Mouse (Mus musculus) forebrain, embryonic 11.5 days (tissue): ENCODE measurements at regions not wholly inside any gene's neighbourhood (a gene's known extent, or its start where the extent isn't known, plus 50 kb on each side); places are given as distances from the start of the nearest gene placed in this dataset.
A peak's percentile ranks its signal among the peaks of the same experiment; 100 is the strongest.
"Not testable (repeated sequence)": the region's sequence is repeated elsewhere in the genome, so short reads cannot be mapped to it uniquely, and the experiment has no call there.

Source experiments
- ATAC-seq: fragments of 200-750 bp; cut with Nextera tagmentation; replicated peaks from 2 replicates; pipeline ENCODE4 v1.8.0; 2017; ENCODE audit warnings: moderate TSS enrichment; ENCODE audit not compliant: low FRiP score
- DNase-seq: peaks from one replicate; pipeline ENCODE4 v3.0.0-alpha.2; 2017; ENCODE audit warnings: low spot score
- H3K27ac ChIP-seq: fragments of 300-500 bp; sonication (generic); 2 replicates; pipeline ENCODE4 v1.5.1; 2014; ENCODE audit warnings: low read depth, low read length
- H3K27me3 ChIP-seq: fragments of 300-500 bp; sonication (generic); 2 replicates; pipeline ENCODE4 v1.6.1; 2014; ENCODE audit warnings: mild to moderate bottlenecking, low read length, mixed read lengths; ENCODE audit not compliant: control insufficient read depth, insufficient read depth
- H3K36me3 ChIP-seq: fragments of 300-500 bp; sonication (generic); 2 replicates; pipeline ENCODE4 v1.6.1; 2014; ENCODE audit warnings: mild to moderate bottlenecking, low read length, moderate library complexity, mixed read lengths; ENCODE audit not compliant: control insufficient read depth, insufficient read depth
- H3K4me1 ChIP-seq: fragments of 300-500 bp; sonication (generic); replicated peaks from 2 replicates; pipeline ENCODE4 v1.6.1; 2014; ENCODE audit warnings: low read length, mixed read lengths; ENCODE audit not compliant: control insufficient read depth, insufficient read depth
- H3K4me2 ChIP-seq: fragments of 300-500 bp; sonication (generic); 2 replicates; pipeline ENCODE4 v1.6.1; 2014; ENCODE audit warnings: low read depth, mild to moderate bottlenecking, low read length, moderate library complexity, mixed read lengths; ENCODE audit not compliant: severe bottlenecking
- H3K4me3 ChIP-seq: fragments of 300-500 bp; sonication (generic); 2 replicates; pipeline ENCODE4 v1.5.1; 2014; ENCODE audit warnings: low read depth, low read length
- H3K9ac ChIP-seq: fragments of 300-500 bp; sonication (generic); 2 replicates; pipeline ENCODE4 v1.6.1; 2014; ENCODE audit warnings: low read length
- H3K9me3 ChIP-seq: fragments of 300-500 bp; sonication (generic); 2 replicates; pipeline ENCODE4 v1.6.1; 2016; ENCODE audit warnings: low read length, mixed read lengths; ENCODE audit not compliant: control insufficient read depth
- WGBS: fragments of 180-500 bp; shearing (Covaris S2); extraction: QIAGEN DNeasy Blood & Tissue Kit; methylation state at CpG from one replicate; pipeline ENCODE4 v1.1.7; 2014; 5-methylcytosine and 5-hydroxymethylcytosine counted together

- not testable (repeated sequence) for H3K4me2 ChIP-seq, DNase-seq, H3K36me3 ChIP-seq, H3K9me3 ChIP-seq, H3K27me3 ChIP-seq, H3K4me3 ChIP-seq, H3K9ac ChIP-seq, H3K4me1 ChIP-seq, ATAC-seq, H3K27ac ChIP-seq
- WGBS: 74% methylated on average over 1 of the region's 2 CpGs
These were observed 686.4 kb upstream of the Agtr1b start for GRCm38 (mm10) chr3:21053337-21053736.

GRCm38 (mm10) chr3:21049365-21049764 is 682.4 kb upstream of the Agtr1b start:
- H3K4me1 ChIP-seq, H3K9me3 ChIP-seq, H3K9ac ChIP-seq, H3K27me3 ChIP-seq, H3K36me3 ChIP-seq, H3K4me3 ChIP-seq, DNase-seq, H3K4me2 ChIP-seq, H3K27ac ChIP-seq: not testable (repeated sequence)
- WGBS: 73% methylated on average over 16 of the region's 25 CpGs
- ATAC-seq: peak; percentile 42; the same call in 1 of the 2 replicates

GRCm38 (mm10) chr3:21045981-21046380 is 679.0 kb upstream of the Agtr1b start:
- Histone ChIP-seq H3K9ac (no peak overlapping the region), H3K9me3 (no peaks in the 10 kb centered on the region), H3K36me3 (no peaks in the 10 kb centered on the region), H3K27ac (no peak overlapping the region), H3K4me3 (no peak overlapping the region), H3K27me3 (no peaks in the 10 kb centered on the region), H3K4me2 (no peak overlapping the region), H3K4me1 (no peaks in the 10 kb centered on the region)
- WGBS: 80% methylated on average over 3 of the region's 3 CpGs
- DNase-seq: no peak
- no peak for ATAC-seq

GRCm38 (mm10) chr3:21025876-21026275 is 658.9 kb upstream of the Agtr1b start:
- Histone ChIP-seq H3K9ac (no peak overlapping the region), H3K27ac (no peak overlapping the region), H3K27me3 (no peaks in the 10 kb centered on the region), H3K4me3 (no peak overlapping the region), H3K4me2 (no peak overlapping the region), H3K4me1 (no peaks in the 10 kb centered on the region), H3K9me3 (no peaks in the 10 kb centered on the region), H3K36me3 (no peaks in the 10 kb centered on the region)
- ATAC-seq: no peak
- DNase-seq: no peak
- 23% methylated on average over 1 of the region's 1 CpGs for WGBS

GRCm38 (mm10) chr3:21020946-21021345 is 654.0 kb upstream of the Agtr1b start:
- 88% methylated on average over 1 of the region's 1 CpGs for WGBS
- Histone ChIP-seq H3K27me3 (no peaks in the 10 kb centered on the region), H3K4me3 (no peak overlapping the region), H3K4me2 (no peak overlapping the region), H3K9me3 (no peaks in the 10 kb centered on the region), H3K9ac (no peak overlapping the region), H3K27ac (no peak overlapping the region), H3K4me1 (no peaks in the 10 kb centered on the region), H3K36me3 (no peaks in the 10 kb centered on the region)
- no peak for ATAC-seq
- no peak for DNase-seq

GRCm38 (mm10) chr3:21020297-21020696 is 653.3 kb upstream of the Agtr1b start:
- Histone ChIP-seq H3K4me3 (no peak overlapping the region), H3K9ac (no peak overlapping the region), H3K4me1 (no peaks in the 10 kb centered on the region), H3K27ac (no peak overlapping the region), H3K4me2 (no peak overlapping the region), H3K9me3 (no peaks in the 10 kb centered on the region), H3K36me3 (no peaks in the 10 kb centered on the region), H3K27me3 (no peaks in the 10 kb centered on the region)
- no peak for DNase-seq
- ATAC-seq: no peak

GRCm38 (mm10) chr3:21009650-21010049 is 642.7 kb upstream of the Agtr1b start:
- no peak overlapping the region for H3K9ac ChIP-seq
- no peaks in the 10 kb centered on the region for H3K36me3 ChIP-seq
- H3K4me3 ChIP-seq: no peak overlapping the region
- H3K4me1 ChIP-seq: no peaks in the 10 kb centered on the region
- no peaks in the 10 kb centered on the region for H3K27me3 ChIP-seq
- H3K27ac ChIP-seq: no peak overlapping the region
- DNase-seq (no peak), ATAC-seq (no peak)
- WGBS: 93% methylated on average over 1 of the region's 1 CpGs
- no peaks in the 10 kb centered on the region for H3K9me3 ChIP-seq
- H3K4me2 ChIP-seq: no peak overlapping the region

- DNase-seq: no peak
- Histone ChIP-seq H3K36me3 (no peaks in the 10 kb centered on the region), H3K9ac (no peak overlapping the region), H3K9me3 (no peaks in the 10 kb centered on the region), H3K27me3 (no peaks in the 10 kb centered on the region), H3K27ac (no peak overlapping the region), H3K4me1 (no peaks in the 10 kb centered on the region), H3K4me3 (no peak overlapping the region), H3K4me2 (no peak overlapping the region)
- ATAC-seq: no peak
These were observed 631.3 kb upstream of the Agtr1b start for GRCm38 (mm10) chr3:20998295-20998694.

- ATAC-seq (no peak), DNase-seq (no peak)
- Histone ChIP-seq H3K36me3 (no peaks in the 10 kb centered on the region), H3K4me2 (no peak overlapping the region), H3K27ac (no peak overlapping the region), H3K9me3 (no peaks in the 10 kb centered on the region), H3K9ac (no peak overlapping the region), H3K4me3 (no peak overlapping the region), H3K4me1 (no peaks in the 10 kb centered on the region), H3K27me3 (no peaks in the 10 kb centered on the region)
- 63% methylated on average over 2 of the region's 2 CpGs for WGBS
These were observed 622.6 kb upstream of the Agtr1b start for GRCm38 (mm10) chr3:20989486-20989970.
